ENCODE assay signal across 9 mouse cellular contexts in genomic region chr11:115427482-115428331, GRCm38 (mm10). TPM values are rescaled to one million over a fixed set of nuclear protein-coding genes. Genes with fewer than 3 reads are reported as not detected.
DNase-seq lines count a peak whose midpoint lies in the region; ATAC-seq and TF ChIP-seq lines count a peak whose summit lies in the region.
"Had no signal": no experiment of that assay in that cellular context is flagged by ENCODE, and none has a peak within 500 bp of the region (broad histone marks: within the 10 kb centered on the region; RNA-seq: fewer than 3 reads in every experiment).

No protein-coding gene starts in this region.

- H3K9me3 ChIP-seq in CH12.LX (replicated peaks; ENCODE audit: low read length) = no peaks in the 10 kb centered on the region
- no peaks in the 10 kb centered on the region for H3K9me3 ChIP-seq in heart, embryonic 13.5 days
- no peaks in the 10 kb centered on the region for H3K9me3 ChIP-seq in kidney, embryonic 16.5 days (ENCODE audit: low read length)
- no peaks in the 10 kb centered on the region for H3K9me3 ChIP-seq in liver, embryonic 12.5 days (replicated peaks)

- H3K9ac ChIP-seq in CH12.LX (ENCODE audit: insufficient read depth, low read depth) = no peak overlapping the region
- H3K9ac ChIP-seq in heart, embryonic 13.5 days = peak overlapping the region; percentile 63
- H3K9ac ChIP-seq in kidney, embryonic 16.5 days (replicated peaks; ENCODE audit: low read length) = peak overlapping the region; percentile 49; the same call in 1 of the 2 replicates
- peak overlapping the region; percentile 27; the same call in 1 of the 2 replicates for H3K9ac ChIP-seq in liver, embryonic 12.5 days

- ATAC-seq in erythroblast, adult 5-6 weeks (replicated peaks; ENCODE audit: low FRiP score, poor library complexity, severe bottlenecking) = peak; percentile 77
- ATAC-seq in heart, embryonic 13.5 days (ENCODE audit: extremely low read depth, insufficient number of reproducible peaks, low FRiP score, low TSS enrichment) = no peak
- ATAC-seq in kidney, embryonic 16.5 days (ENCODE audit: low FRiP score, low TSS enrichment) = peak; percentile 69; the same call in 1 of the 2 replicates
- peak; percentile 42; the same call in 1 of the 2 replicates for ATAC-seq in liver, embryonic 12.5 days

- TF ChIP-seq RAD21 in CH12.LX (IDR thresholded peaks at IDR 0.05; ENCODE audit: low read depth, low read length) = peak; percentile 70

- H3K4me3 ChIP-seq in CH12.LX (replicated peaks in 1 of 3; ENCODE audit: low read depth in 2 of 3, low read length in 2 of 3, poor library complexity in 1 of 3) = no peak overlapping the region
- H3K4me3 ChIP-seq in heart, embryonic 13.5 days = no peak overlapping the region; the same call in 1 of the 2 replicates
- H3K4me3 ChIP-seq in kidney, embryonic 16.5 days (ENCODE audit: low read length) = no peak overlapping the region
- no peak overlapping the region for H3K4me3 ChIP-seq in liver, embryonic 12.5 days

- in situ Hi-C loops in CH12.LX (cut with MboI; ENCODE audit: low pct_ligation_motif_present, low pct_unique_long_range_greater_than_20kb, low sequenced_read_pairs) = no loop called here

- peaks cover 2 to 8% of the 10 kb centered on the region in 2 experiments; a peak in 3 of 4 replicates for H3K4me1 ChIP-seq in CH12.LX (ENCODE audit: control insufficient read depth in 1 of 2, insufficient read depth in 2 of 2)
- peaks cover 15% of the 10 kb centered on the region for H3K4me1 ChIP-seq in heart, embryonic 13.5 days
- H3K4me1 ChIP-seq in kidney, embryonic 16.5 days (ENCODE audit: insufficient read depth, low read length) = peaks cover 6% of the 10 kb centered on the region; the same call in 1 of the 2 replicates
- H3K4me1 ChIP-seq in liver, embryonic 12.5 days = peaks cover 10% of the 10 kb centered on the region; the same call in 1 of the 2 replicates

- no peaks in the 10 kb centered on the region for H3K79me2 ChIP-seq in CH12.LX (replicated peaks; ENCODE audit: control insufficient read depth, extremely low read depth, insufficient read depth, poor library complexity, severe bottlenecking)

- peak; percentile 67 to 88 for TF ChIP-seq CTCF in CH12.LX (conservative IDR thresholded peaks at IDR 0.05 in 1 of 2, IDR thresholded peaks at IDR 0.05 in 1 of 2; ENCODE audit: low read depth in 2 of 2, low read length in 2 of 2)
- peak; percentile 80 for TF ChIP-seq CTCF in brain, embryonic 14.5 days (IDR thresholded peaks at IDR 0.05; ENCODE audit: borderline replicate concordance, extremely low read depth, insufficient read depth, insufficient read length)

- TF ChIP-seq POLR2A in CH12.LX (IDR thresholded peaks at IDR 0.05; ENCODE audit: low read depth, low read length) = no peak
- no peak for TF ChIP-seq POLR2A in brain, embryonic 14.5 days (IDR thresholded peaks at IDR 0.05; ENCODE audit: borderline replicate concordance, extremely low read depth, insufficient read depth, insufficient read length, poor library complexity, severe bottlenecking)

- dilution Hi-C loops in CH12.LX (cut with MboI; ENCODE audit: extremely low pct_ligation_motif_present, extremely low pct_unique_long_range_greater_than_20kb, low sequenced_read_pairs) = no loop called here

- no peak for TF ChIP-seq EP300 in CH12.LX (IDR thresholded peaks at IDR 0.05; ENCODE audit: low read length)

- H3K27me3 ChIP-seq in CH12.LX (replicated peaks) = no peaks in the 10 kb centered on the region
- H3K27me3 ChIP-seq in heart, embryonic 13.5 days (replicated peaks) = no peaks in the 10 kb centered on the region
- no peaks in the 10 kb centered on the region for H3K27me3 ChIP-seq in kidney, embryonic 16.5 days (ENCODE audit: insufficient read depth, low read length)
- H3K27me3 ChIP-seq in liver, embryonic 12.5 days (replicated peaks) = no peaks in the 10 kb centered on the region

- peaks cover 40 to 88% of the 10 kb centered on the region in 2 experiments for H3K36me3 ChIP-seq in CH12.LX (replicated peaks in 1 of 2; ENCODE audit: control insufficient read depth in 1 of 2, insufficient read depth in 1 of 2, low read length in 1 of 2)
- peaks cover 88% of the 10 kb centered on the region for H3K36me3 ChIP-seq in heart, embryonic 13.5 days
- peaks cover 55% of the 10 kb centered on the region for H3K36me3 ChIP-seq in kidney, embryonic 16.5 days (ENCODE audit: insufficient read depth, low read length)
- H3K36me3 ChIP-seq in liver, embryonic 12.5 days = peaks cover 62% of the 10 kb centered on the region

- H3K27ac ChIP-seq in CH12.LX (ENCODE audit: insufficient read depth, low read depth) = no peak overlapping the region
- peak overlapping the region; percentile 68 for H3K27ac ChIP-seq in heart, embryonic 13.5 days (replicated peaks)
- peak overlapping the region; percentile 45 for H3K27ac ChIP-seq in kidney, embryonic 16.5 days (ENCODE audit: low read length)
- H3K27ac ChIP-seq in liver, embryonic 12.5 days = no peak overlapping the region

- peak; percentile 80 for DNase-seq in CH12.LX (ENCODE audit: extremely low read depth)
- peak; percentile 87 for DNase-seq in brain, embryonic 14.5 days (ENCODE audit: low read depth)
- peak; percentile 47 to 58 for DNase-seq in natural killer cell, adult 2 months (ENCODE audit: low spot score in 2 of 2)
- DNase-seq in testis, postnatal 10 days (ENCODE audit: low spot score) = peak; percentile 73

- no peak overlapping the region for H3K4me2 ChIP-seq in CH12.LX (ENCODE audit: insufficient read depth, low read depth, poor library complexity, severe bottlenecking)
- peak overlapping the region; percentile 40 for H3K4me2 ChIP-seq in heart, embryonic 13.5 days
- H3K4me2 ChIP-seq in kidney, embryonic 16.5 days (replicated peaks; ENCODE audit: low read depth, low read length) = 0 out of 2 replicates have a peak overlapping the region, but pooled peaks have one; percentile 28
- peak overlapping the region; percentile 34; the same call in 1 of the 2 replicates for H3K4me2 ChIP-seq in liver, embryonic 12.5 days

- WGBS in heart, embryonic 13.5 days = 33% methylated on average over 20 of the region's 20 CpGs
- 35% methylated on average over 20 of the region's 20 CpGs for WGBS in kidney, embryonic 16.5 days
- WGBS in liver, embryonic 12.5 days (ENCODE audit: insufficient replicate concordance) = 39% methylated on average over 20 of the region's 20 CpGs

RNA-seq across cellular contexts. Expression of gene Kctd2, which starts 7.8 kb away (rescaled TPM):
- total RNA-seq in CH12.LX (2012; rRNA removed) (10.0 and 14.0 TPM in 2 replicates), CH12.LX (2014; rRNA removed) (6.8 and 8.5 TPM in 2 replicates)
- polyA plus RNA-seq in CH12.LX (2012; ENCODE audit: insufficient read length, low read depth) = 13.3 and 13.7 TPM in 2 replicates
- 45.9 and 46.8 TPM in 2 replicates for polyA plus RNA-seq in brain, embryonic 14.5 days (2012; rRNA removed)
- 2.1 and 5.9 TPM in 2 replicates for total RNA-seq in erythroblast, adult 5-6 weeks (2015; ENCODE audit: low replicate concordance)
- total RNA-seq in erythroblast, adult 5-6 weeks (2017; ENCODE audit: low replicate concordance) = 2.8 and 8.3 TPM in 2 replicates
- polyA plus RNA-seq in heart, embryonic 13.5 days (2015; fragmentation: Nextera tagmentation; extraction: Ambion mirVana) = 8.8 and 12.1 TPM in 2 replicates
- 4.7 and 4.8 TPM in 2 replicates for polyA plus RNA-seq in kidney, embryonic 16.5 days (2015; fragmentation: Nextera tagmentation; extraction: Ambion mirVana)
- 8.6 and 9.3 TPM in 2 replicates for polyA plus RNA-seq in liver, embryonic 12.5 days (2016; fragmentation: Nextera tagmentation; extraction: Ambion mirVana)

RNA-seq across cellular contexts. Expression of gene Atp5h, which starts 7.9 kb away (rescaled TPM):
- 500 and 564 TPM in 2 replicates for total RNA-seq in CH12.LX (2012; rRNA removed)
- 671 and 759 TPM in 2 replicates for total RNA-seq in CH12.LX (2014; rRNA removed)
- polyA plus RNA-seq in CH12.LX (2012; ENCODE audit: insufficient read length, low read depth) = 711 and 734 TPM in 2 replicates
- 399 and 402 TPM in 2 replicates for polyA plus RNA-seq in brain, embryonic 14.5 days (2012; rRNA removed)
- 282 and 306 TPM in 2 replicates for total RNA-seq in erythroblast, adult 5-6 weeks (2015; ENCODE audit: low replicate concordance)
- 240 and 279 TPM in 2 replicates for total RNA-seq in erythroblast, adult 5-6 weeks (2017; ENCODE audit: low replicate concordance)
- polyA plus RNA-seq in heart, embryonic 13.5 days (2015; fragmentation: Nextera tagmentation; extraction: Ambion mirVana) = 1,581 and 1,838 TPM in 2 replicates
- polyA plus RNA-seq in kidney, embryonic 16.5 days (2015; fragmentation: Nextera tagmentation; extraction: Ambion mirVana) = 942 and 981 TPM in 2 replicates
- polyA plus RNA-seq in liver, embryonic 12.5 days (2016; fragmentation: Nextera tagmentation; extraction: Ambion mirVana) = 624 and 630 TPM in 2 replicates

RNA-seq across cellular contexts. Expression of gene Trim80, which starts 12.6 kb away (rescaled TPM):
- not detected in 2 replicates for total RNA-seq in CH12.LX (2012; rRNA removed)
- total RNA-seq in CH12.LX (2014; rRNA removed) = not detected in 2 replicates
- polyA plus RNA-seq in CH12.LX (2012; ENCODE audit: insufficient read length, low read depth) = not detected in 2 replicates
- polyA plus RNA-seq in brain, embryonic 14.5 days (2012; rRNA removed) = 0.04 and 0.12 TPM in 2 replicates
- total RNA-seq in erythroblast, adult 5-6 weeks (2015; ENCODE audit: low replicate concordance) = not detected in 2 replicates
- not detected in 2 replicates for total RNA-seq in erythroblast, adult 5-6 weeks (2017; ENCODE audit: low replicate concordance)
- polyA plus RNA-seq in heart, embryonic 13.5 days (2015; fragmentation: Nextera tagmentation; extraction: Ambion mirVana) = 0.07 and 0.19 TPM in 2 replicates
- 0.12 and 0.35 TPM in 2 replicates for polyA plus RNA-seq in kidney, embryonic 16.5 days (2015; fragmentation: Nextera tagmentation; extraction: Ambion mirVana)
- polyA plus RNA-seq in liver, embryonic 12.5 days (2016; fragmentation: Nextera tagmentation; extraction: Ambion mirVana) = 0.18 and 0.22 TPM in 2 replicates
- total RNA-seq: gastrocnemius, postnatal 4 days had no signal

RNA-seq across cellular contexts. Expression of gene Mrpl58, which starts 24.2 kb away (rescaled TPM):
- 157 and 164 TPM in 2 replicates for total RNA-seq in CH12.LX (2012; rRNA removed)
- total RNA-seq in CH12.LX (2014; rRNA removed) = 110 and 113 TPM in 2 replicates
- polyA plus RNA-seq in CH12.LX (2012; ENCODE audit: insufficient read length, low read depth) = 146 and 161 TPM in 2 replicates
- 115 and 126 TPM in 2 replicates for polyA plus RNA-seq in brain, embryonic 14.5 days (2012; rRNA removed)
- total RNA-seq in erythroblast, adult 5-6 weeks (2015; ENCODE audit: low replicate concordance) = 19.2 and 34.4 TPM in 2 replicates
- total RNA-seq in erythroblast, adult 5-6 weeks (2017; ENCODE audit: low replicate concordance) = 18.0 and 23.0 TPM in 2 replicates
- polyA plus RNA-seq in heart, embryonic 13.5 days (2015; fragmentation: Nextera tagmentation; extraction: Ambion mirVana) = 173 and 184 TPM in 2 replicates
- 195 and 203 TPM in 2 replicates for polyA plus RNA-seq in kidney, embryonic 16.5 days (2015; fragmentation: Nextera tagmentation; extraction: Ambion mirVana)
- polyA plus RNA-seq in liver, embryonic 12.5 days (2016; fragmentation: Nextera tagmentation; extraction: Ambion mirVana) = 116 and 120 TPM in 2 replicates

RNA-seq across cellular contexts. Expression of gene Slc16a5, which starts 34.6 kb away (rescaled TPM):
- 0.46 and 0.51 TPM in 2 replicates for total RNA-seq in CH12.LX (2012; rRNA removed)
- not detected in 2 replicates for total RNA-seq in CH12.LX (2014; rRNA removed)
- 0.68 and 0.71 TPM in 2 replicates for polyA plus RNA-seq in CH12.LX (2012; ENCODE audit: insufficient read length, low read depth)
- not detected in 2 replicates for polyA plus RNA-seq in brain, embryonic 14.5 days (2012; rRNA removed)
- total RNA-seq in erythroblast, adult 5-6 weeks (2015; ENCODE audit: low replicate concordance) = not detected in 2 replicates
- total RNA-seq in erythroblast, adult 5-6 weeks (2017; ENCODE audit: low replicate concordance) = not detected in 2 replicates
- 0.10 and 0.21 TPM in 2 replicates for polyA plus RNA-seq in heart, embryonic 13.5 days (2015; fragmentation: Nextera tagmentation; extraction: Ambion mirVana)
- polyA plus RNA-seq in kidney, embryonic 16.5 days (2015; fragmentation: Nextera tagmentation; extraction: Ambion mirVana) = 28.4 and 31.5 TPM in 2 replicates
- polyA plus RNA-seq in liver, embryonic 12.5 days (2016; fragmentation: Nextera tagmentation; extraction: Ambion mirVana) = 0.08 and 0.10 TPM in 2 replicates
- total RNA-seq: gastrocnemius, postnatal 4 days had no signal

Comparison
In these comparisons a context has a peak if more than half of its experiments do, and no peak if none do; other contexts are left out.
1. H3K27ac ChIP-seq: peak in heart, embryonic 13.5 days (single experiment) and kidney, embryonic 16.5 days (single experiment); none in CH12.LX (single experiment) and liver, embryonic 12.5 days (single experiment).
2. Peak in every context shown above with its lines, with median percentiles within 50 percentile points of each other: DNase-seq.